Mouse (Mus musculus): ENCODE data around the gene Xpnpep3.
"Not testable (repeated sequence)": the region's sequence is repeated elsewhere in the genome, so short reads cannot be mapped to it uniquely, and the experiment has no call there.

Gene Xpnpep3

DNA sequence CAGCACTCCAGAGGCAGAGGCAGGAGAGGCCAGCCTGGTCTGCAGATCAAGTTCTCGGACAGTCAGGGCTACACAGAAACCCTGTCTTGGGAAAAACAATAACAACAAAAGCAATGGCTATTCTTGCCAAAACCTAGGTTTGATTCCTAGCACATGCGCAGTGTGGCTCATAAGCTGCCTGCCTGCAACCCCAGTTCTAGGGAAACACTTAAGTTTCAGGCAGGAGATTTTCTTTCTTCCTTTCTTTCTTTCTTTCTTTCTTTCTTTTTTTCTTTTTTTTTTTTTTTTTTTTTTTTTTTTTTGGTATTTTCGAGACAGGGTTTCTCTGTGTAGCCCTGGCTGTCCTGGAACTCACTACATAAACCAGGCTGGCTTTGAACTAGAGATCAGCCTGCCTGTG, 80.3 kb downstream of the Xpnpep3 start:
- DNase-seq (ENCODE audit: low read depth, low spot score) = not testable (repeated sequence)

DNA sequence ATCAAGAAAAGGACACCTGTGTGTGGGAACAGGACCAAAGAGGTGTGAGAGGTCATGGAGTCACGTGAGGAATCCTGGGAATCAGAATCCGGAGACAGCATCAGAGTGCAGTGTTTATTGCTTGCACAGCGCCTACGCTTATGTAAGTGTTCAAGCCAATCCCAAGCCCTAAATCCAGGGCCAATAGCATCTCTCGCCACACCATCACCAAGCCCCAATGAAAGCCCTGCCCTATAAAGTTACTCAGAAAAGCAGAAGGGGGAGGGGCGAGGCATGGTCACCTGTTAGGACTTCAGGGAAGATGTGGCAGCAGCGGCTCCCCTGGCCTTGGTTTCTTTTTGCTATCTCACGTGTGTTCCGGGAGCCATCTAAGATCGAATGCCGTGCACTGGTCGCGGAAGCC, 81.0 kb downstream of the Xpnpep3 start:
- no peak for DNase-seq (ENCODE audit: low read depth, low spot score)

DNA sequence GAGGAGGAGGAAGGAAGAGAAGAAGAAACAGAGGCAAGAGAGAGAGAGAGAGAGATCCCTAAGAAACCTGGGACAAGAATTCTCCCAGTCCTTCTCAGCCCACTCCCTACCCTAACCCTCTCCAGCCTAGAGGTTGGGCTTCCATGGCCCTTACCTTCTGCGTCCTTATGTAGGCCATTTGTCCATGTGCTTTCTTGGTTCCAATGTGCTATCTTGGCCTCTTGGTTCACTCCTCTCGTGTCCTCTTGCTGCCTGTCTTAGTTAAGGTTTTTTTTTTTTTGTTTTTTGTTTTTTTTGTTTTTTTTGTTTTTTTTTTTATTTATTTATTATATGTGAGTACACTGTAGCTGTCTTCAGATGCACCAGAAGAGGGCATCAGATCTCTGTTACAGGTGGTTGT, 83.0 kb downstream of the Xpnpep3 start:
- DNase-seq (ENCODE audit: low read depth, low spot score) = no peak

DNA sequence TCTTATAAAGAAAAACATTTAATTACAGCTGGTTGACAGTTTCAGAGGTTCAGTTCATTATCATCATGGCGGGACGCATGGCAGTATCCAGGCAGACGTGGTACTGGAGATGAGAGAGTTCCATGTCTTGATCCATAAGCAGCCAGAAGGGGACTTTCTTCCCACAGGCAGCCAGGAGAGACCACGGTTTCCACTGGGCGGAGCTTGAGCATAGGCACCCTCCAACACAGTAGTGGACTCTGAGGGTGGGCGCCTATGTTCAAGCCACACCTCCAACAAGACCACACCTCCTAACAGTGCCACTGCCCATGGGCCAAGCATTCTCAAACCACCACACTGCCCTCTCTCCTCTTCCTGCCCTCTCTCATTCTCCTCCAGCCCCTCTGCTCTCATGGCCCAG, 83.8 kb downstream of the Xpnpep3 start:
- DNase-seq (ENCODE audit: low read depth, low spot score) = no peak

DNA sequence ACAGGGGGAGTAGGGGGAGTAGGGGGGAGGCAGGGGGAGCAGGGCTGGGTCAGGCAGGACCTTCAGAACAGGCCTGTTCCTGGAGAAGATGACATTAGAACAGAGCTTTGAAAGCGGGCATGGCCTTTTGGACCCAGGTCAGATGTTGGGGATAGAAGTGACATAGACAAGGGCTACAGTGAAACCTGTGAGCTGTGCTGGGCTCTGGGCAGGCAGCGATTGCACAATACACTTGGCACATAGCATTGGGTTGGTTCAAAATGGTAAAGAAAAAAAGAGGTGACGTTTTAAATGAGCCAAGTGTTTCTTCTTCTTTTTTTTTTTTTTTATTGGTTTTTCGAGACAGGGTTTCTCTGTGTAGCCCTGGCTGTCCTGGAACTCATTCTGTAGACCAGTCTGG, 85.5 kb downstream of the Xpnpep3 start:
- no peak for DNase-seq (ENCODE audit: low read depth, low spot score)

DNA sequence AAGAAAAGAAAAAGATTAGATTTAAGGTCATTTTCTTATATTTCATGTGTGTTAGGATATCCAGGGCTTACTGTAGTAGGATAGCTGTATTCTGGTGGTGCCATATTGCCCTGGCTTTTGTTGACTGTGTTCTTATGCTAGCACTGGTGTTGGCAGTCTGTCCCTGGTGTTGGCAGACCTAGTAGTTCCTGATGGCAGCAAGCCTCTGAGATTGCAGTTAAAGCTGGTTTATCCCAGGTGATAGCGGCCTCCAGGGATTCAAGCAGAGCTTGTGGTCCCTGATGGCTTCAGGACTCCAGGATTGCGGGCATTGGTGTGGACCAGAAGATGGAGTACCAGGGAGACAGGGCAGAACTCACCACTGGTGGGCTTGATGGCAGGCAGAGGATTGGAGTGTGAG, 103.5 kb downstream of the Xpnpep3 start:
- DNase-seq (ENCODE audit: low read depth, low spot score) = no peak

DNA sequence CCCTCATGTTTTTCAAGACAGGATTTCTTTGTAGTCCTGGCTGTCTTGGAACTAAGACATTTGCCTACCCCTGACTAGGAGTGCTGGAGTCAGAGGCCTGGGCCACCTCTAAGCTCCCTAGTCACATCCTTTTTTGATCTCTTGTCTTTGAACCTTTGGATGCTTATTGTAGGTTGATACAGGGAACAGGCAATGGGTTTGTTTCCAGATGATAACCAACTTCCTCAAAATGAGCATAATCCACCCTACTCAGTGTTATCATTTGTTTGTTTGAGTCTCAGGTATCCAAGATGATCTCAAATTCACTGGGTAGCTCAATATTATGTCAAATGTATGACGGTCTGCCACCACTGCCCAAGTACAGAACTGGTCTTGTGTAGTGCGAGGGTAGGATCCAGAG, 104.1 kb downstream of the Xpnpep3 start:
- no peak for DNase-seq (ENCODE audit: low read depth, low spot score)
